16 mouse cellular contexts compared by ENCODE assay signal in genomic region chr5:134410307-134410836, GRCm38 (mm10). TPM values are rescaled to one million over a fixed set of nuclear protein-coding genes. Genes with fewer than 3 reads are reported as not detected.
A peak's percentile ranks its signal among the peaks of the same experiment; 100 is the strongest.
DNase-seq lines count a peak whose midpoint lies in the region; ATAC-seq lines count a peak whose summit lies in the region.
"Had no signal": no experiment of that assay in that cellular context is flagged by ENCODE, and none has a peak within 500 bp of the region (broad histone marks: within the 10 kb centered on the region; RNA-seq: fewer than 3 reads in every experiment).

No protein-coding gene starts in this region.

- 95% methylated on average over 7 of the region's 7 CpGs for WGBS in hindbrain, embryonic 15.5 days
- WGBS in hindbrain, embryonic 14.5 days = 95% methylated on average over 7 of the region's 7 CpGs
- 92% methylated on average over 7 of the region's 7 CpGs for WGBS in limb, embryonic 13.5 days

- ATAC-seq in hindbrain, embryonic 15.5 days (ENCODE audit: low FRiP score, low read depth) = peak; percentile 34; the same call in 1 of the 2 replicates
- ATAC-seq in hindbrain, embryonic 14.5 days (ENCODE audit: low FRiP score) = no peak
- peak; percentile 32; the same call in 1 of the 2 replicates for ATAC-seq in limb, embryonic 13.5 days (ENCODE audit: low FRiP score, low read depth)
- ATAC-seq: inflammation-experienced regulatory T-cells, adult 6 months had no signal

- no peak for DNase-seq in hindbrain, embryonic 14.5 days (ENCODE audit: low spot score)
- DNase-seq in 3134 (ENCODE audit: extremely low read depth, insufficient read length, low spot score) (peak; percentile 37), R1 (ENCODE audit: low read depth, low spot score) (peak; percentile 93)
- no peak for DNase-seq in layer of hippocampus, postnatal 36 days
- DNase-seq in urinary bladder, postnatal 4 days (ENCODE audit: low spot score in 2 of 2) = no peak
- DNase-seq in T-cell, adult 2 months (ENCODE audit: low spot score) = no peak
- DNase-seq: cerebellum, adult 11-12 months; embryo, embryonic 11 days; lung, postnatal 36 days; right cerebral cortex, postnatal 25 days; thymus, adult 2 months had no signal

- no peak overlapping the region for H3K4me3 ChIP-seq in hindbrain, embryonic 15.5 days
- no peak overlapping the region for H3K4me3 ChIP-seq in hindbrain, embryonic 14.5 days (replicated peaks; ENCODE audit: low read length)
- H3K4me3 ChIP-seq in limb, embryonic 13.5 days = no peak overlapping the region
- H3K4me3 ChIP-seq: forebrain, embryonic 15.5 days had no signal

- peaks cover 87% of the 10 kb centered on the region for H3K36me3 ChIP-seq in hindbrain, embryonic 15.5 days
- H3K36me3 ChIP-seq in hindbrain, embryonic 14.5 days (replicated peaks; ENCODE audit: control insufficient read depth, insufficient read depth) = peaks cover 85% of the 10 kb centered on the region
- peaks cover 94% of the 10 kb centered on the region for H3K36me3 ChIP-seq in limb, embryonic 13.5 days

- H3K27me3 ChIP-seq in hindbrain, embryonic 15.5 days = no peaks in the 10 kb centered on the region
- H3K27me3 ChIP-seq in hindbrain, embryonic 14.5 days (ENCODE audit: control insufficient read depth, insufficient read depth, low read length) = no peaks in the 10 kb centered on the region
- H3K27me3 ChIP-seq in limb, embryonic 13.5 days = no peaks in the 10 kb centered on the region
- H3K27me3 ChIP-seq: CH12.LX; forebrain, embryonic 15.5 days had no signal

- no peak overlapping the region for H3K9ac ChIP-seq in hindbrain, embryonic 15.5 days
- H3K9ac ChIP-seq in hindbrain, embryonic 14.5 days = no peak overlapping the region
- H3K9ac ChIP-seq in limb, embryonic 13.5 days = no peak overlapping the region
- H3K9ac ChIP-seq: forebrain, embryonic 15.5 days had no signal

- no peak overlapping the region for H3K27ac ChIP-seq in hindbrain, embryonic 15.5 days (replicated peaks)
- no peak overlapping the region for H3K27ac ChIP-seq in hindbrain, embryonic 14.5 days
- no peak overlapping the region for H3K27ac ChIP-seq in limb, embryonic 13.5 days
- H3K27ac ChIP-seq: forebrain, embryonic 15.5 days had no signal

- no peaks in the 10 kb centered on the region for H3K9me3 ChIP-seq in hindbrain, embryonic 15.5 days
- H3K9me3 ChIP-seq in hindbrain, embryonic 14.5 days (ENCODE audit: control insufficient read depth, low read length) = no peaks in the 10 kb centered on the region
- no peaks in the 10 kb centered on the region for H3K9me3 ChIP-seq in limb, embryonic 13.5 days
- H3K9me3 ChIP-seq: forebrain, embryonic 15.5 days had no signal

- no peaks in the 10 kb centered on the region for H3K4me1 ChIP-seq in hindbrain, embryonic 15.5 days (replicated peaks)
- no peaks in the 10 kb centered on the region for H3K4me1 ChIP-seq in hindbrain, embryonic 14.5 days (replicated peaks; ENCODE audit: control insufficient read depth, insufficient read depth, low read length)
- H3K4me1 ChIP-seq in limb, embryonic 13.5 days = no peaks in the 10 kb centered on the region
- H3K4me1 ChIP-seq: forebrain, embryonic 15.5 days had no signal

- no peak overlapping the region for H3K4me2 ChIP-seq in hindbrain, embryonic 15.5 days
- no peak overlapping the region for H3K4me2 ChIP-seq in hindbrain, embryonic 14.5 days (replicated peaks)
- H3K4me2 ChIP-seq in limb, embryonic 13.5 days (replicated peaks) = no peak overlapping the region
- H3K4me2 ChIP-seq: forebrain, embryonic 15.5 days had no signal

RNA-seq across cellular contexts. Expression of gene Gtf2ird1, which starts 46.1 kb away (rescaled TPM):
- 69.0 and 73.7 TPM in 2 replicates for polyA plus RNA-seq in hindbrain, embryonic 15.5 days (2015; fragmentation: Nextera tagmentation; extraction: Ambion mirVana)
- 57.1 and 57.3 TPM in 2 replicates for polyA plus RNA-seq in hindbrain, embryonic 14.5 days (2014; fragmentation: Nextera tagmentation; extraction: Ambion mirVana)
- polyA plus RNA-seq in limb, embryonic 13.5 days (2015; fragmentation: Nextera tagmentation; extraction: Ambion mirVana) = 137 and 141 TPM in 2 replicates
- total RNA-seq in layer of hippocampus, postnatal 36 days (2021) = 10 to 100 TPM; 28.4 to 31.3 TPM

Comparison
In these comparisons a context has a peak if more than half of its experiments do, and no peak if none do; other contexts are left out.
1. DNase-seq: peak in 3134 (single experiment) and R1 (single experiment); none in hindbrain, embryonic 14.5 days (single experiment), layer of hippocampus, postnatal 36 days (0 of 2), urinary bladder, postnatal 4 days (0 of 2) and T-cell, adult 2 months (single experiment).